23 mouse cellular contexts compared by ENCODE assay signal in genomic region chr15:25653680-25654079, GRCm38 (mm10).
"Had no signal": no experiment of that assay in that cellular context is flagged by ENCODE, and none has a peak within 500 bp of the region (broad histone marks: within the 10 kb centered on the region; RNA-seq: fewer than 3 reads in every experiment).

No protein-coding gene starts in this region.

- H3K27ac ChIP-seq: layer of hippocampus, adult 2 months; limb, embryonic 15.5 days; liver, embryonic 14.5 days; lung, embryonic 15.5 days; neural tube, embryonic 12.5 days; neural tube, embryonic 15.5 days; stomach, postnatal 0 days had no signal

- ATAC-seq: liver, postnatal 0 days had no signal

- H3K9me3 ChIP-seq: limb, embryonic 15.5 days; lung, embryonic 15.5 days; neural tube, embryonic 12.5 days; neural tube, embryonic 15.5 days had no signal

- H3K4me2 ChIP-seq: limb, embryonic 15.5 days; liver, embryonic 11.5 days; lung, embryonic 15.5 days; midbrain, embryonic 11.5 days; neural tube, embryonic 12.5 days; neural tube, embryonic 15.5 days had no signal

- H3K9ac ChIP-seq: limb, embryonic 15.5 days; liver, embryonic 14.5 days; liver, postnatal 0 days; lung, embryonic 15.5 days; neural tube, embryonic 12.5 days; neural tube, embryonic 15.5 days had no signal

- DNase-seq: kidney, adult 18-20 months; kidney, adult 9 months; kidney, postnatal 14 days; kidney, postnatal 4 days; layer of hippocampus, adult 9-11 months; liver, postnatal 0 days; lung, postnatal 10 days; lung, postnatal 36 days; midbrain, embryonic 14.5 days; right cerebral cortex, adult 18-20 months; right cerebral cortex, postnatal 14 days; right cerebral cortex, postnatal 4 days; thymus, adult 18-20 months; thymus, postnatal 36 days had no signal

- H3K27me3 ChIP-seq: limb, embryonic 15.5 days; lung, embryonic 15.5 days; neural tube, embryonic 12.5 days; neural tube, embryonic 15.5 days had no signal

- H3K36me3 ChIP-seq: limb, embryonic 15.5 days; lung, embryonic 15.5 days; neural tube, embryonic 12.5 days; neural tube, embryonic 15.5 days had no signal

- H3K4me1 ChIP-seq: neural tube, embryonic 12.5 days; neural tube, embryonic 15.5 days had no signal

- H3K4me3 ChIP-seq: layer of hippocampus, adult 2 months; limb, embryonic 15.5 days; lung, embryonic 15.5 days; neural tube, embryonic 12.5 days; neural tube, embryonic 15.5 days had no signal
